In genomic region chr13:115287371-115287770, GRCm38 (mm10) we compare ENCODE assay signal across 10 mouse cellular contexts.
A peak's percentile ranks its signal among the peaks of the same experiment; 100 is the strongest.
DNase-seq lines count a peak whose midpoint lies in the region; ATAC-seq and TF ChIP-seq lines count a peak whose summit lies in the region.
"Had no signal": no experiment of that assay in that cellular context is flagged by ENCODE, and none has a peak within 500 bp of the region (broad histone marks: within the 10 kb centered on the region; RNA-seq: fewer than 3 reads in every experiment).

No protein-coding gene starts in this region.

- H3K4me2 ChIP-seq in CH12.LX (ENCODE audit: insufficient read depth, low read depth, poor library complexity, severe bottlenecking) = no peak overlapping the region
- no peak overlapping the region for H3K4me2 ChIP-seq in kidney, embryonic 16.5 days (replicated peaks; ENCODE audit: low read depth, low read length)
- H3K4me2 ChIP-seq: heart, embryonic 13.5 days; lung, embryonic 15.5 days had no signal

- H3K4me3 ChIP-seq in CH12.LX (replicated peaks in 1 of 3; ENCODE audit: low read depth in 2 of 3, low read length in 2 of 3, poor library complexity in 1 of 3) = no peak overlapping the region
- H3K4me3 ChIP-seq in kidney, embryonic 16.5 days (ENCODE audit: low read length) = no peak overlapping the region
- H3K4me3 ChIP-seq: heart, embryonic 13.5 days; lung, embryonic 15.5 days had no signal

- peak in 1 of 2 experiments; percentile 44; a peak in 2 of 4 replicates for TF ChIP-seq CTCF in CH12.LX (conservative IDR thresholded peaks at IDR 0.05 in 1 of 2, IDR thresholded peaks at IDR 0.05 in 1 of 2; ENCODE audit: low read depth in 2 of 2, low read length in 2 of 2)

- dilution Hi-C loops in CH12.LX (cut with MboI; ENCODE audit: extremely low pct_ligation_motif_present, extremely low pct_unique_long_range_greater_than_20kb, low sequenced_read_pairs) = no loop called here

- no peak for TF ChIP-seq POLR2A in CH12.LX (IDR thresholded peaks at IDR 0.05; ENCODE audit: low read depth, low read length)

- no peaks in the 10 kb centered on the region for H3K9me3 ChIP-seq in CH12.LX (replicated peaks; ENCODE audit: low read length)
- no peaks in the 10 kb centered on the region for H3K9me3 ChIP-seq in kidney, embryonic 16.5 days (ENCODE audit: low read length)
- H3K9me3 ChIP-seq: heart, embryonic 13.5 days; lung, embryonic 15.5 days had no signal

- H3K27ac ChIP-seq in CH12.LX (ENCODE audit: insufficient read depth, low read depth) = no peak overlapping the region
- H3K27ac ChIP-seq in kidney, embryonic 16.5 days (ENCODE audit: low read length) = no peak overlapping the region
- H3K27ac ChIP-seq: heart, embryonic 13.5 days; lung, embryonic 15.5 days had no signal

- H3K4me1 ChIP-seq in CH12.LX (ENCODE audit: control insufficient read depth in 1 of 2, insufficient read depth in 2 of 2) = no peaks in the 10 kb centered on the region
- no peaks in the 10 kb centered on the region for H3K4me1 ChIP-seq in kidney, embryonic 16.5 days (ENCODE audit: insufficient read depth, low read length)
- H3K4me1 ChIP-seq: heart, embryonic 13.5 days; lung, embryonic 15.5 days had no signal

- DNase-seq in kidney, postnatal 14 days = peak; percentile 9
- no peak for DNase-seq in kidney, adult 11 months
- DNase-seq in CH12.LX (ENCODE audit: extremely low read depth) = peak; percentile 16
- peak; percentile 58 for DNase-seq in Muller cell, postnatal 12 days (ENCODE audit: inconsistent ontology term)
- no peak for DNase-seq in urinary bladder, postnatal 36 days (ENCODE audit: low spot score in 2 of 2)
- no peak for DNase-seq in heart, postnatal 4 days

- H3K9ac ChIP-seq in CH12.LX (ENCODE audit: insufficient read depth, low read depth) = no peak overlapping the region
- H3K9ac ChIP-seq in kidney, embryonic 16.5 days (replicated peaks; ENCODE audit: low read length) = no peak overlapping the region
- H3K9ac ChIP-seq: heart, embryonic 13.5 days; lung, embryonic 15.5 days had no signal

- WGBS in kidney, embryonic 16.5 days = 46% methylated on average over 3 of the region's 3 CpGs

- ATAC-seq in granulocyte monocyte progenitor cell, adult 5-6 weeks (replicated peaks; ENCODE audit: poor library complexity, severe bottlenecking) = peak; percentile 53; the same call in 1 of the 2 replicates
- ATAC-seq in kidney, embryonic 16.5 days (ENCODE audit: low FRiP score, low TSS enrichment) = no peak

- H3K36me3 ChIP-seq in CH12.LX (replicated peaks in 1 of 2; ENCODE audit: control insufficient read depth in 1 of 2, insufficient read depth in 1 of 2, low read length in 1 of 2) = no peaks in the 10 kb centered on the region
- no peaks in the 10 kb centered on the region for H3K36me3 ChIP-seq in kidney, embryonic 16.5 days (ENCODE audit: insufficient read depth, low read length)
- H3K36me3 ChIP-seq: heart, embryonic 13.5 days; lung, embryonic 15.5 days had no signal

- in situ Hi-C loops in CH12.LX (cut with MboI; ENCODE audit: low pct_ligation_motif_present, low pct_unique_long_range_greater_than_20kb, low sequenced_read_pairs) = no loop called here

- peak; percentile 49 for TF ChIP-seq RAD21 in CH12.LX (IDR thresholded peaks at IDR 0.05; ENCODE audit: low read depth, low read length)

- TF ChIP-seq EP300 in CH12.LX (IDR thresholded peaks at IDR 0.05; ENCODE audit: low read length) = no peak

- H3K79me2 ChIP-seq in CH12.LX (replicated peaks; ENCODE audit: control insufficient read depth, extremely low read depth, insufficient read depth, poor library complexity, severe bottlenecking) = no peaks in the 10 kb centered on the region

- H3K27me3 ChIP-seq in CH12.LX (replicated peaks) = no peaks in the 10 kb centered on the region
- no peaks in the 10 kb centered on the region for H3K27me3 ChIP-seq in kidney, embryonic 16.5 days (ENCODE audit: insufficient read depth, low read length)
- H3K27me3 ChIP-seq: heart, embryonic 13.5 days; lung, embryonic 15.5 days had no signal

TF ChIP-seq in CH12.LX, 34 proteins besides CTCF, POLR2A, EP300 and RAD21:
- TF ChIP-seq PAX5 (IDR thresholded peaks at IDR 0.05; ENCODE audit: low read length) = no peak
- no peak for TF ChIP-seq NELFE (IDR thresholded peaks at IDR 0.05; ENCODE audit: low read depth, low read length)
- TF ChIP-seq MEF2A (IDR thresholded peaks at IDR 0.05; ENCODE audit: borderline replicate concordance, low read depth, low read length) = no peak
- no peak for TF ChIP-seq GABPA (IDR thresholded peaks at IDR 0.05; ENCODE audit: insufficient replicate concordance, low read depth, low read length)
- TF ChIP-seq SMC3 (IDR thresholded peaks at IDR 0.05; ENCODE audit: low read depth, low read length) = peak; percentile 21
- no peak for TF ChIP-seq MAFK (IDR thresholded peaks at IDR 0.05; ENCODE audit: insufficient replicate concordance, low read length)
- TF ChIP-seq ZNF384 (IDR thresholded peaks at IDR 0.05; ENCODE audit: low read depth, low read length) = peak; percentile 70
- TF ChIP-seq USF1 (IDR thresholded peaks at IDR 0.05; ENCODE audit: low read depth, low read length) = no peak
- no peak for TF ChIP-seq ETS1 (conservative IDR thresholded peaks at IDR 0.05; ENCODE audit: low read depth, low read length)
- no peak for TF ChIP-seq MYC (IDR thresholded peaks at IDR 0.05; ENCODE audit: low read depth, low read length)
- no peak for TF ChIP-seq E2F4 (IDR thresholded peaks at IDR 0.05; ENCODE audit: insufficient replicate concordance, low read depth, low read length)
- no peak for TF ChIP-seq CHD1 (IDR thresholded peaks at IDR 0.05; ENCODE audit: low read depth, low read length)

Comparison
In these comparisons a context has a peak if more than half of its experiments do, and no peak if none do; other contexts are left out.
1. DNase-seq: peak in kidney, postnatal 14 days (single experiment), CH12.LX (single experiment) and Muller cell, postnatal 12 days (single experiment); none in kidney, adult 11 months (single experiment), urinary bladder, postnatal 36 days (0 of 2) and heart, postnatal 4 days (single experiment).